Mouse (Mus musculus) heart, postnatal 14 days (tissue): ENCODE measurements at regions not wholly inside any gene's neighbourhood (a gene's known extent, or its start where the extent isn't known, plus 50 kb on each side); places are given as distances from the start of the nearest gene placed in this dataset.

Experiments used
- DNase-seq, 2 experiments: peaks; one replicate each; pipeline ENCODE4 v3.0.0; 2021 to 2022
- intact Hi-C: fragments of 180-260 bp; cut with DNase I; formaldehyde crosslinking; loops from one replicate; pipeline ENCODE4 v1.15.1; 2025

DNA sequence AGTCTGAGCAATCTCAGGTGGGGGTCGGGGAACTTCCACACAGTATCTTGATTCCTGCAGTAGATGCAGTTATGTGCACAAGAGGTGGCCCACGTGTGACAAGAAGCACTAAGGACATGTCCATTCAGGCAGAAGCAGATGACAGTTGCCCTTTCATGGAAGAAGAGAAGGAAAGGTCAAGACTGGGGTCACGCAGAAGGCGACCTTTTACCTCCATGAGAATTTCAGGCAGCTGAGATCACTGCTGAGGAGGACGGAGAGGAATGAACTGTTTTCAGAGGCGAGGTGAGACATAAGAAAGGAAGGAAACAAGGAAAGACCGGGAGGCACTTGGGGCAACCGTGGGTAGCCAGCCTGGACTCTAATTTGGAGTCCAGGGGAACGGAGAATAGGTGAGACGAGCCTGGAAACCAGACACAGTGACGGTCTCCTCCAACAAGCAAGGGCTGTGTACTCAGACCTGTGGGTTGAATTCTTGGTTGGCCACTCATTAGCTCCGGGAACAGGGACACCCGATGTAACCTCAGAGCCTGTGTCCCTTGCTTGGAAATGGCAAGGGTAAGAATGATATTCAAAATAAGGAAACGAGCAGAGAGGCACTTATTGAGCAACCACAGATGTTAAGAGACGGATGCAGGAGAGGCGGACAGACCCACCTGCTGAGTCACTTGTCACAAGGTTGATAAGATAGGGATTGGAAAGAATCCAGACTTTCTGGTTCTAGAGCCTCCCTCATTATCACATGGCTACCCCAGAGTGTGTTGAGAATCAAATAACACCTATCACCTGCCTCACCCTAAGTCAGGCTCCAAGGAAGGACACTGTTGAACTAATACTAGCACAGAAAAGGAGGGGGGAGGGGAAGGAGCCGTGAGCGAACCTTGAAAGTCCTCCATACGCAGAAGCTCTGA lies 121.4 kb upstream of the Adgrl2 start:
- DNase-seq, result no peak
- intact Hi-C loops, result loop anchor here (5.0 kb wide), 1 partner anchor 121 kb away; no protein-coding TSS in a partner anchor

DNA sequence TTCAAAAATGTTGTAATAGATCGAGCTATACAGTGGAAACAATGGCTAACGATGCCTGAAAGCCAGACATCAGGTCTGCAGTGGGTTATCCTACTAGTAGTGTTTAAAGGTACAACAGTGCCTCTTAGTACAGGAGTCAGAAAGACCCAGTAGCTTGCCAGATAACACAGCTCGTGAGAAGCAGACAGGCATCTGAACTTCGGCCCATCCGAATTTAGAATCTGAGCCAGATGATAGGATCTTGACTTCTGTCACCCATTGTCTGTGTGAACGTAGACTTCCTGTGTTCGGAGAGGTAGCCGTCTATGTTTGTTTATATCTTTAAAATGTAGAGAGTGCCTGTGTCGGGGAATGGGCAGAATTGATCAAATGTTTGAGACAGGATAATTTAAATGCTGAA lies 120.5 kb upstream of the Adgrl2 start:
- DNase-seq, result no peak
- intact Hi-C loops, result loop anchor here (5.0 kb wide), 1 partner anchor 121 kb away; no protein-coding TSS in a partner anchor

DNA sequence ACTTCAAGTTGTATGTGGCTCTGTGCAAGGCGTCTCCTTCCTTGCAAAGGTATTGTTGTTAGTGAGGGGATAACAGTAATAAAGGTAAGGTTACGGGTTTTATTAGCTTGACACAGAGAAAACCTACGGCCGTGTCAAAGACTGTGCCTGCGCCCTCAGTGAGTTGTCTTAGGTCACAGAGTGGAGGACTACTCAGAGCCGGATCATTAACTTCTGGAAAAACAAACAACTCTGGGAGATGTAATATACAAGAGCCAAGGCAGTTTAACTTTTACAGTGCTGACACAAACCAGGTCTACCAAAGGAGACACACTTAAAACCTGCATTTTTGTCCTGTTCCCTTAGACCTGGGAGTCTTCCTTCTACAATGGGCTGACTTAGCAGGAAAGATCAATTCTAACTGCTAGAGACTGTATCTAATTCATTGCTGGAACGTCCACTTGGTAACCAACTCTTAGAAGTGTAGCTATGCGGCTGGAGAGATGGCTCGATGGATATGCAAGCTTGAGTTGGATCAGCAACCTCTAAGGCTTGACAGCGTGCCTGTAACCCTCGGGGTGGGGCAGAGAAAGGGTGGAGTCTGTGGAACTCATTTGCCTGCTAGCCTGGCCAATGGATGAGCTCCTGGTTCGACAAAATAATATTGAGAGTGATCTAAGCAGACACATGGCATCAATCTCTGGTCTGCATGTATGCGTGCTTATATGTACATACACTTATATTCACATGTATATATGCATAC lies 115.5 kb upstream of the Adgrl2 start:
- no peak for DNase-seq
- intact Hi-C loops, result no loop called here

DNA sequence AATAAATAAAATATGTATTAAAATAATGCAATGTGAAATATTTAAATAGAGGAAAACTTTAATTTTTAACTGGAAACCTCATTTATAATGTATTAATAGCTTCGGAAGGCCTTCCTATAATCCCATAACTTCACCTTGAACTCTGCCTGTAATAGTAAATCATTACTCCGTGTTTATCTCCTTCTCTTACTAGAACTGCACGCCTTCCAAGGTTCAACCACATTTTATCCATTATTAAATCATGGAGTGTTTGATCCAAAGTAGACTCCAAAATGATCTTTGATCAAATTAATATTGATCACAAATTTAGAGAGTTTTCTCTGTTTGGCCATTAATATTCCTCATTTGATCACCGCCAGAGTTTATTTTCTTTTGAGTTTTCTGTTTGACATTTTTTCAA lies 114.8 kb upstream of the Adgrl2 start:
- no peak for DNase-seq
- intact Hi-C loops, result no loop called here

- intact Hi-C loops, result no loop called here
- DNase-seq, result no peak
These were observed 113.7 kb upstream of the Adgrl2 start for GRCm38 (mm10) chr3:149104080-149104479.

- intact Hi-C loops, result no loop called here
- no peak for DNase-seq
These were observed 113.1 kb upstream of the Adgrl2 start for GRCm38 (mm10) chr3:149103469-149103868.

- DNase-seq, result no peak
- intact Hi-C loops, result no loop called here
These were observed 112.5 kb upstream of the Adgrl2 start for GRCm38 (mm10) chr3:149102846-149103245.

DNA sequence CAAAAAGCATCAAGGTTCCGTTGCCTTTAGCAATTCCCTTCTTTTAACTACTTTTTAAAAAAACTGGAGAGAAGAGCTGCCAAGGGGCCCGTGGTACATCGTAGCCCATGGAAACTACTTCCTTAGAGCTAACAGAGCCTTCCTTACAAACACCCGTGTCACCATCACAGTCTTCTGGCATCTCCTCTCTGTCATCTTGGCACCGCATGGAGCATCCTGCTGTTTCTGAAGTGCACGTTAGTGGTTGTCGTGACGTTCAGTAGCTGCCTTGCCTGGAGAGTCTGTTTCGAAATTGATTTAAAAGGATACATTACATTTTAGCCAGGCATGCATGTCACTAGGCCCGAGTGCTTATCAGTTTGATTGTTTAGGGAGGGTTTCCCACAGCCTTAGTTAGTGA lies 111.4 kb upstream of the Adgrl2 start:
- DNase-seq, result no peak
- intact Hi-C loops, result no loop called here

DNA sequence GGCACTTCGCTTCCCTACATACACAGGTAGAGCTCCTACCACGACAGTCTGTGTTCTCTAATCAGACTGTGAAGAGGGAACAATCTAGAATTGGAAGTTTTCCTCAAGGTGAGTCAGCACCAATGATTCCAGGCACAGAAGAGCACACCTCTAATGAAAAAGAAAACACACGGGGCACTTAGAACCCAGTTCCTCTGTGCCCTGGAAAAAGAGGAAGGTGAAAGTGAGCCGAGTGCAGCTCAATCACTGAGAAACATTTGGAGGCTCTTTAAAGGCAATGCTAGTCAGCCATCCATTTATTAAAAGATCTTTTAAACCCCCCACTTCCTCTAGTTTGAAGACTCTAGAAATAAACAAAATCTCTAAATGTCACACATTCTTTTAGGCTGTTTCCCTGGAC lies 108.4 kb upstream of the Adgrl2 start:
- intact Hi-C loops, result no loop called here
- no peak for DNase-seq

GRCm38 (mm10) chr3:149097026-149097425 lies 106.7 kb upstream of the Adgrl2 start:
- intact Hi-C loops, result no loop called here
- DNase-seq, result no peak

- intact Hi-C loops, result no loop called here
- DNase-seq, result no peak
These were observed 102.3 kb upstream of the Adgrl2 start for GRCm38 (mm10) chr3:149092649-149093048.

DNA sequence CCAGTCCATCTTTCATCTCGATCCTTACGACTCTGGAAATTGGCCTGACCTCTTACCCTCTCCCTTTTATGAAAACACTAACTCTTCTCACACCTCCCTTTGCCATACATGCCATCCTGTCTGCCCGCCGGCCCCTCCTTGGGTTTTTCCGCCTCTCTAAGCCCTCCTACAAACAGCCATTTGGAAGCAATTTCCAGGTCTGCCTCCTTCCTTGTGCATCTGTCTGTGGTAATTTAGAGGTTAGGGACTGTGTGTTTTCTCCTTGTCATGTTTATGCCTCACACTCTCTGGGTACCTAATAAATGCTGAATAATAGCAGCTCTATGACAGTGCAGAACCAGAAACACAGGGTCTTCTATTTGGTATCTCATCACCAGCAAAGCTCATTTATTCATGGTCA lies 99.7 kb upstream of the Adgrl2 start:
- intact Hi-C loops, result no loop called here

GRCm38 (mm10) chr3:149088621-149089128 lies 98.3 kb upstream of the Adgrl2 start:
- intact Hi-C loops, result no loop called here
- peak; percentile 18 to 24 for DNase-seq

More for the DNA sequence above, 99.7 kb upstream of the Adgrl2 start:
- no peak for DNase-seq

GRCm38 (mm10) chr3:149087488-149087887 lies 97.1 kb upstream of the Adgrl2 start:
- intact Hi-C loops, result no loop called here
- DNase-seq, result no peak

DNA sequence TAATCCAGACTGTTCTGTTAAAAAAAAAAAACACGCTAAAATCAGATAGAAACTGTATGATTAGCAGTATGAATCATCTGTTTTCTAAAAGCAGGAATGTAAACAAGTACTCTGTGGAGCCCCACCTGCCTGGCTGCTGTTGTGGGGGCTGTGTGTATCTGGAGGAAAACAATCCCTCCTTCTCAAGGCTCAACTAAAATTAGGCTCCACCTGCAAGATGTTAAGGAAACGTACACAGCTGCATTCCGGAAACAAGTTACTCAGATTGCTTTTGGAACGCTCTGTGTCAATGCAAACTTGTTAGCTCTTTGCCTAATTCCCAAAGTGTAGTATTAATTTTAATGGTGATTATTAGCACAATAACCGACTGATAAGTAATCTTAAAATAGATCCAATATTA lies 96.3 kb upstream of the Adgrl2 start:
- no peak for DNase-seq
- intact Hi-C loops, result no loop called here

- DNase-seq, result no peak
- intact Hi-C loops, result no loop called here
These were observed 95.7 kb upstream of the Adgrl2 start for GRCm38 (mm10) chr3:149086086-149086485.

DNA sequence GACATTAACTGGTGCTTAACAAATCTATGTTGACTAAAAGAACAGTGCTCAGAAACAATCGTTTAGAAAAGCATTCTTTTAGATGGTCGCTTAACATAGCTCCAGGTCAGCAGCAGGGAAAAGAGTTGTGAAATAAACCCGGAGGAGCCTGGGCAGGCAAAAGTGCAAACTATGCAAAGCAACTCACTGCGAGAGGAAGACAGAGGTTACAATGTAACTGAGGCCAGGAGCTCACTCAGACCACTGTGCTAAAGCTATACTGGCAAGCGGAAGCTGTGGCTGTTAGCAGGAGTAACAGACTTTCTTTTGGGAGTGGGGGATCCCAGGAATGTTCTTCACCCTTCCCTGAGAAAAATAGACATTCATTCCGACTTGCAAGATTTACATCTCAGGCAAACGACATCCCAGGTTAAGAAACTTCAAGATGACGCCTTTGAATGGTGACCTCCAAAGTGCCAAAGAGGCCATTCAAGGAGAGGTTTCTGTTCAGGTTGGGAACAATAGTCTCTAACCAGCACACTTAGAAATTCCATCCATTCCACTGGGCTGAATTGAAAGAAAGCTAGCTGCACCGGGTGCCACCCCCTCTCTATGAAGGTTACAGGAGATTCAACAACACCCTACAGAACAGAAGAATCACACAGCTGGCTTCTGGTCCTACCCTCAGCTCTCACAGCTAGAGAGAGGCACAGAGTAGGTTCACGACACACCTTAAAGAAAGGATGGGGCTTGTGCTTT lies 94.7 kb upstream of the Adgrl2 start:
- no peak for DNase-seq
- intact Hi-C loops, result no loop called here

DNA sequence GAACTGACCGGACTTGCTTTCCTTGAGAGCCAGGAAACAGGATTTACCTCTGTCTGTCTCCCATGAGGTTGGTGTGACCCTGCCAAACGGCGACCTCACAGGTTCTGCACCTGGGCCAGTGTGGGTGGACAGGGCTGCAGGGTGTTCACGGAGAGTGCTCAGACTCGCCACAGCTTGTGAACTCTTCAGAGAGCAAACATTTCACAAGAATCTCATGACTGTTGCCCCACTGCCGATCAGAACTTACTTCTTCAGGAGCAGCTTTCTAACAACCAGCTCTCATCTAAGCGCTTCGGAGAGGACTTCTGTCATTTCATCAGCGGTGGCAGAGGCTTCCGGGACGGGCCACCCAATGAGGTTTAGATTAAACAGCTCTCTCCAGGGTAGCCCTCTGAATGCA lies 93.0 kb upstream of the Adgrl2 start:
- intact Hi-C loops, result no loop called here
- no peak for DNase-seq

- intact Hi-C loops, result no loop called here
- no peak for DNase-seq
These were observed 88.5 kb upstream of the Adgrl2 start for GRCm38 (mm10) chr3:149078881-149079280.

- intact Hi-C loops, result no loop called here
- no peak for DNase-seq
These were observed 86.7 kb upstream of the Adgrl2 start for GRCm38 (mm10) chr3:149076928-149077551.
